40 mouse cellular contexts compared by ENCODE assay signal in genomic region chr5:28265653-28266052, GRCm38 (mm10). TPM values are rescaled to one million over a fixed set of nuclear protein-coding genes. Genes with fewer than 3 reads are reported as not detected.
"Had no signal": no experiment of that assay in that cellular context is flagged by ENCODE, and none has a peak within 500 bp of the region (broad histone marks: within the 10 kb centered on the region; RNA-seq: fewer than 3 reads in every experiment).

No protein-coding gene starts in this region.

- H3K27ac ChIP-seq: limb, embryonic 10.5 days; limb, embryonic 12.5 days; limb, embryonic 13.5 days; limb, embryonic 15.5 days; liver, embryonic 12.5 days; liver, embryonic 13.5 days; liver, embryonic 14.5 days; liver, embryonic 15.5 days; lung, embryonic 15.5 days; macrophage; midbrain, embryonic 10.5 days; midbrain, embryonic 12.5 days; midbrain, embryonic 13.5 days; midbrain, embryonic 15.5 days had no signal

- H3K4me1 ChIP-seq: limb, embryonic 10.5 days; limb, embryonic 12.5 days; limb, embryonic 13.5 days; limb, embryonic 15.5 days; midbrain, embryonic 12.5 days; midbrain, embryonic 13.5 days; midbrain, embryonic 15.5 days had no signal

- DNase-seq: left cerebral cortex, postnatal 4 days; liver; liver, embryonic 13.5 days; liver, postnatal 0 days; lung, adult 18-20 months; lung, adult 2 months; lung, embryonic 14.5 days; lung, postnatal 10 days; lung, postnatal 14 days; lung, postnatal 36 days; lung, postnatal 4 days; midbrain, embryonic 14.5 days had no signal

- H3K4me2 ChIP-seq: limb, embryonic 12.5 days; limb, embryonic 13.5 days; limb, embryonic 15.5 days; liver, embryonic 11.5 days; liver, embryonic 12.5 days; liver, embryonic 13.5 days; liver, embryonic 15.5 days; lung, embryonic 14.5 days; lung, embryonic 15.5 days; midbrain, embryonic 11.5 days; midbrain, embryonic 12.5 days; midbrain, embryonic 13.5 days; midbrain, embryonic 15.5 days had no signal

- ATAC-seq: liver, embryonic 12.5 days; liver, postnatal 0 days; lung, postnatal 0 days; midbrain, embryonic 13.5 days; midbrain, embryonic 15.5 days; midbrain, embryonic 16.5 days had no signal

- H3K9me3 ChIP-seq: limb, embryonic 10.5 days; limb, embryonic 12.5 days; limb, embryonic 13.5 days; limb, embryonic 15.5 days; liver, embryonic 12.5 days; liver, embryonic 13.5 days; liver, embryonic 15.5 days; lung, embryonic 15.5 days; midbrain, embryonic 10.5 days; midbrain, embryonic 12.5 days; midbrain, embryonic 13.5 days; midbrain, embryonic 15.5 days had no signal

- H3K27me3 ChIP-seq: limb, embryonic 12.5 days; limb, embryonic 13.5 days; limb, embryonic 15.5 days; liver, embryonic 13.5 days; lung, embryonic 15.5 days; midbrain, embryonic 13.5 days; midbrain, embryonic 15.5 days had no signal

- H3K4me3 ChIP-seq: limb, embryonic 10.5 days; limb, embryonic 12.5 days; limb, embryonic 13.5 days; limb, embryonic 15.5 days; liver, embryonic 12.5 days; liver, embryonic 13.5 days; liver, embryonic 15.5 days; lung, embryonic 15.5 days; megakaryocyte, embryonic 14.5 days; midbrain, embryonic 10.5 days; midbrain, embryonic 12.5 days; midbrain, embryonic 13.5 days; midbrain, embryonic 15.5 days; myocyte had no signal

- H3K36me3 ChIP-seq: limb, embryonic 10.5 days; limb, embryonic 12.5 days; limb, embryonic 13.5 days; limb, embryonic 15.5 days; liver, embryonic 12.5 days; liver, embryonic 13.5 days; liver, embryonic 15.5 days; lung, embryonic 15.5 days; midbrain, embryonic 10.5 days; midbrain, embryonic 12.5 days; midbrain, embryonic 13.5 days; midbrain, embryonic 15.5 days had no signal

- H3K9ac ChIP-seq: limb, embryonic 12.5 days; limb, embryonic 13.5 days; limb, embryonic 15.5 days; liver, embryonic 12.5 days; liver, embryonic 13.5 days; liver, embryonic 14.5 days; liver, embryonic 15.5 days; liver, postnatal 0 days; lung, embryonic 14.5 days; lung, embryonic 15.5 days; midbrain, embryonic 12.5 days; midbrain, embryonic 13.5 days; midbrain, embryonic 15.5 days had no signal

RNA-seq across cellular contexts. Expression of gene Cnpy1, which starts 20.0 kb away (rescaled TPM):
- total RNA-seq: left cerebral cortex, postnatal 25 days; left cerebral cortex, postnatal 36 days; megakaryocyte progenitor cell, adult 5-6 weeks; megakaryocyte, adult 5-6 weeks; megakaryocyte-erythroid progenitor cell, adult 5-6 weeks; monocyte, adult 5-6 weeks had no signal
- polyA plus RNA-seq: limb, embryonic 10.5 days; limb, embryonic 11.5 days; limb, embryonic 12.5 days; limb, embryonic 15.5 days; liver, adult 2 months; liver, embryonic 12.5 days; liver, embryonic 16.5 days; liver, postnatal 0 days; macrophage; myocyte had no signal
